27 mouse cellular contexts compared by ENCODE assay signal in the genomic region with DNA sequence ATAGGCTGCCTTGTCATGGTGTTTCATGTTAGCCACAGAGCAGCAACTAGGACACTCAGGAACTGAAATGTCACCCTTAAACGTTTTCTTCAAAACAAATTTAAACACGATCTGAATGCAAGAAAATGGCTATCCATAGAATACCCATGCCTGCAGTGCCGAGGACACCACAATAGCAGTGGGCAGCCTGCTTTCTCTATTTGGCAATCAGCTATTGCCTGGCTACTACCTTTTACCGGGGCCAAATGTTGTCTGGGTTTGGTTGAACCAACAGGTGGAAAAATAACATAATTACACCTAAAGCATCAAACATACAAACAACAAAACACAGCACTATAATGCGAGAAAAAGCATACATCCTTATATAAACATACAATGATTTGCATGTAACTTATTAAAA.
"Had no signal": no experiment of that assay in that cellular context is flagged by ENCODE, and none has a peak within 500 bp of the region (broad histone marks: within the 10 kb centered on the region; RNA-seq: fewer than 3 reads in every experiment).

No protein-coding gene starts in this region.

- H3K4me3 ChIP-seq: embryonic facial prominence, embryonic 10.5 days; embryonic facial prominence, embryonic 12.5 days; embryonic facial prominence, embryonic 13.5 days; embryonic facial prominence, embryonic 15.5 days; erythroblast, embryonic 14.5 days; forebrain, embryonic 10.5 days; forebrain, embryonic 12.5 days; forebrain, embryonic 13.5 days; forebrain, embryonic 15.5 days; gastrocnemius, adult 2 months; heart, adult 2 months had no signal

- H3K27ac ChIP-seq: embryonic facial prominence, embryonic 10.5 days; embryonic facial prominence, embryonic 12.5 days; embryonic facial prominence, embryonic 13.5 days; embryonic facial prominence, embryonic 15.5 days; forebrain, embryonic 10.5 days; forebrain, embryonic 12.5 days; forebrain, embryonic 13.5 days; forebrain, embryonic 15.5 days; gastrocnemius, adult 2 months; heart, adult 2 months had no signal

- ATAC-seq: forebrain, embryonic 13.5 days; forebrain, embryonic 14.5 days; forebrain, embryonic 15.5 days; forebrain, embryonic 16.5 days; forebrain, postnatal 0 days had no signal

- H3K9me3 ChIP-seq: embryonic facial prominence, embryonic 10.5 days; embryonic facial prominence, embryonic 12.5 days; embryonic facial prominence, embryonic 13.5 days; embryonic facial prominence, embryonic 15.5 days; forebrain, embryonic 10.5 days; forebrain, embryonic 12.5 days; forebrain, embryonic 13.5 days; forebrain, embryonic 15.5 days had no signal

- H3K9ac ChIP-seq: embryonic facial prominence, embryonic 12.5 days; embryonic facial prominence, embryonic 13.5 days; embryonic facial prominence, embryonic 15.5 days; forebrain, embryonic 12.5 days; forebrain, embryonic 13.5 days; forebrain, embryonic 15.5 days; forebrain, postnatal 0 days had no signal

- H3K4me1 ChIP-seq: forebrain, embryonic 10.5 days; forebrain, embryonic 12.5 days had no signal

- DNase-seq: cerebellum, adult 2 months; cerebellum, adult 8-10 months; cerebellum, adult 9-10 months; cerebellum, adult 9-11 months; cerebellum, postnatal 10 days; cerebellum, postnatal 14 days; cerebellum, postnatal 36 days; embryo, embryonic 11 days; forebrain, postnatal 0 days; gastrocnemius, adult 2 months; gastrocnemius, postnatal 10 days; gastrocnemius, postnatal 14 days; gastrocnemius, postnatal 25 days; gastrocnemius, postnatal 36 days; heart, adult 18-20 months; heart, adult 2 months had no signal

- H3K27me3 ChIP-seq: embryonic facial prominence, embryonic 12.5 days; embryonic facial prominence, embryonic 13.5 days; embryonic facial prominence, embryonic 15.5 days; forebrain, embryonic 12.5 days; forebrain, embryonic 13.5 days; forebrain, embryonic 15.5 days had no signal

- H3K4me2 ChIP-seq: embryonic facial prominence, embryonic 12.5 days; embryonic facial prominence, embryonic 13.5 days; embryonic facial prominence, embryonic 15.5 days; forebrain, embryonic 12.5 days; forebrain, embryonic 13.5 days; forebrain, embryonic 15.5 days had no signal
